8 mouse cellular contexts compared by ENCODE assay signal in genomic region chr16:91746101-91746950, GRCm38 (mm10). TPM values are rescaled to one million over a fixed set of nuclear protein-coding genes. Genes with fewer than 3 reads are reported as not detected.
DNase-seq lines count a peak whose midpoint lies in the region; ATAC-seq and TF ChIP-seq lines count a peak whose summit lies in the region.

No protein-coding gene starts in this region.

- no peaks in the 10 kb centered on the region for H3K9me3 ChIP-seq in kidney, embryonic 15.5 days (replicated peaks)
- H3K9me3 ChIP-seq in intestine, postnatal 0 days (ENCODE audit: control insufficient read depth): no peaks in the 10 kb centered on the region

- H3K4me3 ChIP-seq in kidney, embryonic 15.5 days (replicated peaks): no peak overlapping the region
- H3K4me3 ChIP-seq in intestine, postnatal 0 days (ENCODE audit: low read depth, low read length): no peak overlapping the region

- H3K4me2 ChIP-seq in kidney, embryonic 15.5 days: no peak overlapping the region
- no peak overlapping the region for H3K4me2 ChIP-seq in intestine, postnatal 0 days (replicated peaks; ENCODE audit: low read depth)

- WGBS in kidney, embryonic 15.5 days: 23% methylated on average over 14 of the region's 14 CpGs
- 51% methylated on average over 14 of the region's 14 CpGs for WGBS in intestine, postnatal 0 days

- TF ChIP-seq CTCF in intestine, postnatal 0 days (IDR thresholded peaks at IDR 0.05; ENCODE audit: low read depth): no peak

- peak overlapping the region; percentile 58 for H3K27ac ChIP-seq in kidney, embryonic 15.5 days
- no peak overlapping the region for H3K27ac ChIP-seq in intestine, postnatal 0 days (ENCODE audit: low read depth, low read length)

- peak; percentile 67; the same call in 1 of the 2 replicates for ATAC-seq in kidney, embryonic 15.5 days (replicated peaks; ENCODE audit: low FRiP score)
- ATAC-seq in common myeloid progenitor, adult 5-6 weeks (replicated peaks; ENCODE audit: low read depth, poor library complexity, severe bottlenecking): peak; percentile 93
- ATAC-seq in megakaryocyte-erythroid progenitor cell, adult 5-6 weeks (replicated peaks; ENCODE audit: low FRiP score, low TSS enrichment, poor library complexity, severe bottlenecking): peak; percentile 83
- no peak for ATAC-seq in intestine, postnatal 0 days

- H3K27me3 ChIP-seq in kidney, embryonic 15.5 days: no peaks in the 10 kb centered on the region
- H3K27me3 ChIP-seq in intestine, postnatal 0 days (replicated peaks; ENCODE audit: control insufficient read depth, insufficient read depth, low read length): no peaks in the 10 kb centered on the region

- H3K9ac ChIP-seq in kidney, embryonic 15.5 days: no peak overlapping the region
- H3K9ac ChIP-seq in intestine, postnatal 0 days (ENCODE audit: low read depth, low read length): no peak overlapping the region

- no peak for DNase-seq in kidney, postnatal 14 days
- DNase-seq in R1 (ENCODE audit: low read depth, low spot score): peak; percentile 51
- DNase-seq in kidney, postnatal 4 days: peak; percentile 62 to 70
- no peak for DNase-seq in gastrocnemius, postnatal 25 days

- peaks cover 8% of the 10 kb centered on the region; the same call in 1 of the 2 replicates for H3K36me3 ChIP-seq in kidney, embryonic 15.5 days
- no peaks in the 10 kb centered on the region for H3K36me3 ChIP-seq in intestine, postnatal 0 days (ENCODE audit: control insufficient read depth, insufficient read depth)

- peaks cover 25% of the 10 kb centered on the region for H3K4me1 ChIP-seq in kidney, embryonic 15.5 days
- H3K4me1 ChIP-seq in intestine, postnatal 0 days (replicated peaks; ENCODE audit: control insufficient read depth, insufficient read depth, low read length): no peaks in the 10 kb centered on the region

RNA-seq across cellular contexts. Expression of gene Itsn1, which starts 17.2 kb away (rescaled TPM):
- 24.6 and 27.6 TPM in 2 replicates for polyA plus RNA-seq in kidney, embryonic 15.5 days (2015; fragmentation: Nextera tagmentation; extraction: Ambion mirVana)
- total RNA-seq in common myeloid progenitor, adult 5-6 weeks (2017): 10.7 and 16.6 TPM in 2 replicates
- 24.0 and 27.8 TPM in 2 replicates for total RNA-seq in megakaryocyte-erythroid progenitor cell, adult 5-6 weeks (2014; fragmentation: Nextera tagmentation)
- total RNA-seq in megakaryocyte-erythroid progenitor cell, adult 5-6 weeks (2017): 6.8 and 28.4 TPM in 2 replicates
- total RNA-seq in gastrocnemius, postnatal 25 days (2021): 10 to 100 TPM; 55.3 to 60.5 TPM
- polyA plus RNA-seq in intestine, postnatal 0 days (2015; fragmentation: Nextera tagmentation; extraction: Ambion mirVana): 6.2 and 6.5 TPM in 2 replicates

RNA-seq across cellular contexts. Expression of gene Cryzl1, which starts 17.6 kb away (rescaled TPM):
- polyA plus RNA-seq in kidney, embryonic 15.5 days (2015; fragmentation: Nextera tagmentation; extraction: Ambion mirVana): 68.8 and 87.6 TPM in 2 replicates
- total RNA-seq in common myeloid progenitor, adult 5-6 weeks (2017): 93.2 and 100 TPM in 2 replicates
- 33.7 and 72.0 TPM in 2 replicates for total RNA-seq in megakaryocyte-erythroid progenitor cell, adult 5-6 weeks (2014; fragmentation: Nextera tagmentation)
- 33.2 and 69.5 TPM in 2 replicates for total RNA-seq in megakaryocyte-erythroid progenitor cell, adult 5-6 weeks (2017)
- 10 to 100 TPM; 12.1 to 20.0 TPM for total RNA-seq in gastrocnemius, postnatal 25 days (2021)
- 36.3 and 42.2 TPM in 2 replicates for polyA plus RNA-seq in intestine, postnatal 0 days (2015; fragmentation: Nextera tagmentation; extraction: Ambion mirVana)

RNA-seq across cellular contexts. Expression of gene Donson, which starts 57.8 kb away (rescaled TPM):
- polyA plus RNA-seq in kidney, embryonic 15.5 days (2015; fragmentation: Nextera tagmentation; extraction: Ambion mirVana): 21.0 and 21.8 TPM in 2 replicates
- 28.7 and 70.0 TPM in 2 replicates for total RNA-seq in common myeloid progenitor, adult 5-6 weeks (2017)
- total RNA-seq in megakaryocyte-erythroid progenitor cell, adult 5-6 weeks (2014; fragmentation: Nextera tagmentation): 20.7 and 28.4 TPM in 2 replicates
- 44.6 and 49.3 TPM in 2 replicates for total RNA-seq in megakaryocyte-erythroid progenitor cell, adult 5-6 weeks (2017)
- total RNA-seq in gastrocnemius, postnatal 25 days (2021): 1 to 10 TPM in 1 of 2 experiments, under 1 TPM in 1; 0.84 to 1.1 TPM
- 6.2 and 6.7 TPM in 2 replicates for polyA plus RNA-seq in intestine, postnatal 0 days (2015; fragmentation: Nextera tagmentation; extraction: Ambion mirVana)

Comparison
In these comparisons a context has a peak if more than half of its experiments do, and no peak if none do; other contexts are left out.
1. DNase-seq: peak in R1 (single experiment) and kidney, postnatal 4 days (2 of 2); none in kidney, postnatal 14 days (single experiment) and gastrocnemius, postnatal 25 days (single experiment).
2. RNA of gene Donson, which starts 57.8 kb away (total RNA-seq): 28.7 to 70.0 TPM in common myeloid progenitor, adult 5-6 weeks and 20.7 to 49.3 TPM in megakaryocyte-erythroid progenitor cell, adult 5-6 weeks; 0.84 to 1.1 TPM in gastrocnemius, postnatal 25 days; every median in the first group is over 10 times any median in the second.